Mouse (Mus musculus): ENCODE results near the gene Asb6.

Gene Asb6

DNA sequence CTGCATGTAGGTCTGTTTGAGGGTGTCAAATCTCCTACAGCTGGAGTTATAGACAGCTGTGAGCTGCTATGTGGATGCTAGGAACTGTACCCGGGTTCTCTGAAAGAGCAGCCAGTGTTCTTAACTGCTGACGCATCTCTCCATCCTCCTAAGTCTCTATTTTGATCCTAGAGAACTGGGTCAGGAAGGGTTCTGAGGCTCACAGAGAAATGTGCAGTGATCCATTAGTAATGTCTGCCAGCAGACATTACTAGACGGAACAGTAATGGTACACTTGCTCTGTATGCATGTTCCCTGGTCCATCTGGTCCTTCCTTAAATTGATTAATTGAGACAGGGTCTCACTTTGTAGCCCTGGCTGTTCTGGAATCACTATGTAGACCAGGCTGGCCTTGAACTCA, 30.7 kb downstream of the Asb6 start:
- DNase-seq (ENCODE audit: inconsistent age in 2 of 2, low spot score in 1 of 2) = no peak

DNA sequence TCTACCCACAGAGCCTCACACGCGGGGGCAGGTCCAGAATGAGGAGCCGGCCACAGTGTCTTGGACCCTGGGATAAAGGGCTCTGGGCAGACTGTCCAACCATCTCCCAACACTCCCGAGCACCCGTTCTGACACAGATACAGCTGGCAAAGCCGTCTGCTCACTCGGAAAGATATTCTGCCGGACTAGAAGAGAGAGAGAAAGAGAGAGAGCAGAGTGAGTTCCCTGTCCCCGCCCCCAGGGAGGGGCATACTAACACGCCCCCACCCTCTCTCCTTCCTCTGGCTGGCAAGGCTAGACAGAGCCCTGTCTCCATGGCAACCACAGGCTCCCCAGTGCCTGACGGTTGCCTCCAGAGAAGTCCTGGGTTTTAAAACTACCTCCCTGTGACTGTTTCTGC, 33.8 kb downstream of the Asb6 start:
- peak; percentile 89 to 93 for DNase-seq (ENCODE audit: inconsistent age in 2 of 2, low spot score in 1 of 2)

DNA sequence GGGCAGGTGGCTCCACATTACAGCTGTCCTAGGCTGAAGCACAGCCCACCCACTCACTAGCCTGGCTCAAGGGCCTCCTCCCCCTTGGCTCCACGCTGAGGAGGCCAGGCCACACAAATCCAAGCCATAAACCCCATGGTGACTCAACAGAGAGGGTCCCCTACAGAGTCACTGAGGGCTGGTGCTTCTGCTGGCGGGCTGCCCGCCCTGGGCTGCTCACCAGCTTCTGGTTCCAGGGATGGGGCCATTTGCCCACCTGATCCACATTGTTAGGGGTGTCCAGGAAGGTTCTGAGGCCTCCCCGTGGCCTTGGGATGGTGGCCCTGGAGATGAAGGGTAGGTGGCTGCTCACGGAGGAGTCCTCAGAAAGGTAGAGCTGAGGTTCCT, 34.3 kb downstream of the Asb6 start:
- peak in 1 of 2 experiments; percentile 38 for DNase-seq (ENCODE audit: inconsistent age in 2 of 2, low spot score in 1 of 2)

DNA sequence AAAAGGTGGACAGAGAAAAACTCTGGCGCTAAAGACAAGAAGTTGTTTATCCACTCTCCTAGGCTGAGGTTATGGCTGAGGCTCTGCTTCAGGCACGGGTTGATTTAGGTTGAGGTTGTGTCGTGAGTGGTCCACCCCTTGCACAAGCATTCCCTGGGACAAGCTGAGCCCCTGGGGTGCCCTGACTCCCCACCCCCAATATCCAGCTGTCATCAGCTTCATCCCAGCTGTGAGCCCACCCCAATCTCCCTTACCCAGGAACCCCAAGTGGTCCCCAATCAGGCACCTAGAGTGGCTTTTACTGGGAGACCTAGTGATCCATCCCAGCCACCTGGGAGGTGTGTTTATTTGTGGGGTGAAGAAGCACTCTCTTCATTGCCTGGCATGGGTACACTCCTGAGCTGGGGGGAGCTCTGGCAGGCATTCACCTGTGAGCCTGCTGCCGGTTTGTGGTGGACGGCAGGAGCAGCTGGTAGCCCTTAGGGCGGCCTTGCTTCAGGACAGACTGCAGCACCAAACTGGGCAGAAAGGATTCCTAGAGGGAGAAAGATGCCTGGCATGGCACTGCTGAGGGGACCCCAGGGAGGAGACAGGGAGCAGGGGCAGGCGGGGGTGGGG, 34.8 kb downstream of the Asb6 start:
- DNase-seq (ENCODE audit: inconsistent age in 2 of 2, low spot score in 1 of 2) = no peak

DNA sequence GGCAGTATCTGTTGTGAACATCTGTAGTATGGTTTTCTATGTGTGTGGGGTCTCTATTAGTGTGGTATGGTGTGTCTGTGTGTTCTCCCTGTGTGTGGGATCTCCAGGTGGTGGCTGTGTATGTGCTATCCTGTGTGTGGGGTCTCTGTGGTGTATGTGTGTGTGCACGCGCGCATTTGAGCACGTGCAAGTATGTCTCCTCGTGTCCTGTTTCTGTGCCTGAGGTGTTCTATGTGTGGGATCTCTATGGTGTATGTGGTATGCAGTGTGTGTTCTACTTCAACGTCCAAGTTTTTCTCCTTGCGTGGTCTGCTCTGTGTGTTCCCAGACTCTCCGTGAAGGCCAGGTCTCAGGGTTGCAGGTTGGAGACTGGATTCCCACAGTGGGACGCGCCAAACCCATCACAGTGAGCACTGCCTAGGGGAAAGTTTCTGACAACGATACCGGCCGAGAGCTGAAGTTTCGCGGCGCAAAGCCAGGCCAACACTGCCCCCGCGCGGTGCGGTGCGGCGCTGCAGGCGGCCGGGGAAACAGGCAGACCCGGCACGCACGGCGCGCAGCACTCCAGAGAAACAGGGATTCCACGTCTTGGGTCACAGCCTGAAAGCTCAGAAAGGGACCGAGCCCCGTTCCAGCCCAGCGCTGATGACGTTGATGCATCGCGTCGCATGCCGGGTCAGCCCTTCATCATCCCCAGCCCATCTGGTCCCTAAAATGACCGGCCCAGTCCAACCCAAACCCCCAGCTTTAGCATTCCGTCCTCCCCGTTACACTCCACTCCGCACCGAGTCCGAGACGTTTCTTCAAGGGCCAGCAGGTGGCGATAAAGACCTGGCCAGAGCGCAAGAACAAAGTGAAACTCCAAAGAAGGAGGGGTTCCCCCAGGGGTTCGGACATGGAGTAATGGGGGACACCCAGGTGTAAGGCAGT, 35.7 kb downstream of the Asb6 start:
- peak; percentile 96 to 99 for DNase-seq (ENCODE audit: inconsistent age in 2 of 2, low spot score in 1 of 2)

DNA sequence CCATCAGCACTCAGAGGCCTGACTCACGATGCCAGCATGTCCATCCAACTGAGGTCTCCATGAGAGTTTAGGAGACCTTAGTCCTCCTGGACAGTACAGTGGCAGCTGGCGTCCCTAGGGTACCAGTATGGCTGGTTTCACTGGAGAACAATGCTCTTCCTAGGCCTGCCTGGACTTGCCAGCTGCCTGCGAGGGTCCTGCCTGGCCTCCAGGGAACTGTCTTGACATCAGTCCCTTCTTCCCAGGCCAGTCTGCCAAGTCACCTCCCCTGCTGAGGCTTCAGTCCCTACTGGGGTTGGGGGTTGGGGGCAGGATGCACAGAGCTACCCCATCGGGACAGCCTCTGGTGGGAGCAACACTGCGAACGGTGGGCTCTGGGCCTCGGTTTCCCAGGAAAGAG, 38.1 kb downstream of the Asb6 start:
- no peak for DNase-seq (ENCODE audit: inconsistent age in 2 of 2, low spot score in 1 of 2)

DNA sequence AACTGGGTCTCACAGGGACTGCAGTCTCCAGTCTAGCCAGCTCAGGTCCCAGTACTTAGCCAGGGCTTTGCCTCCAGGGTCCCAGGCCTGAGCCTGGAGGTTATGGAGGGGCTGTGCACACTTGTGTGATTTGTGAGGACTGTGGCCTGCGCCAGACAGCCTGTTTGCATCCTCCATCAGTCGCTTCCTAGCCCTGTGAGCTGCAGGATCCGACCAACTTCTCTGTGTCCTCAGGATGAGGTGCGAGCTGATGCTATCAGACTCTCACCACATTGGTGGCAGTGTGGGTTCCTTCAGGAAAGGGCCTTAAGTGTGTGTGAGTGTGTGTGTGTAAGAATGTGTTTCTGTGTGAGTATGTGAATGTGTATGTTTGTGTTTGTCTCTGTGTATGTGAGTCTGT, 42.7 kb downstream of the Asb6 start:
- no peak for DNase-seq (ENCODE audit: inconsistent age in 2 of 2, low spot score in 1 of 2)

DNA sequence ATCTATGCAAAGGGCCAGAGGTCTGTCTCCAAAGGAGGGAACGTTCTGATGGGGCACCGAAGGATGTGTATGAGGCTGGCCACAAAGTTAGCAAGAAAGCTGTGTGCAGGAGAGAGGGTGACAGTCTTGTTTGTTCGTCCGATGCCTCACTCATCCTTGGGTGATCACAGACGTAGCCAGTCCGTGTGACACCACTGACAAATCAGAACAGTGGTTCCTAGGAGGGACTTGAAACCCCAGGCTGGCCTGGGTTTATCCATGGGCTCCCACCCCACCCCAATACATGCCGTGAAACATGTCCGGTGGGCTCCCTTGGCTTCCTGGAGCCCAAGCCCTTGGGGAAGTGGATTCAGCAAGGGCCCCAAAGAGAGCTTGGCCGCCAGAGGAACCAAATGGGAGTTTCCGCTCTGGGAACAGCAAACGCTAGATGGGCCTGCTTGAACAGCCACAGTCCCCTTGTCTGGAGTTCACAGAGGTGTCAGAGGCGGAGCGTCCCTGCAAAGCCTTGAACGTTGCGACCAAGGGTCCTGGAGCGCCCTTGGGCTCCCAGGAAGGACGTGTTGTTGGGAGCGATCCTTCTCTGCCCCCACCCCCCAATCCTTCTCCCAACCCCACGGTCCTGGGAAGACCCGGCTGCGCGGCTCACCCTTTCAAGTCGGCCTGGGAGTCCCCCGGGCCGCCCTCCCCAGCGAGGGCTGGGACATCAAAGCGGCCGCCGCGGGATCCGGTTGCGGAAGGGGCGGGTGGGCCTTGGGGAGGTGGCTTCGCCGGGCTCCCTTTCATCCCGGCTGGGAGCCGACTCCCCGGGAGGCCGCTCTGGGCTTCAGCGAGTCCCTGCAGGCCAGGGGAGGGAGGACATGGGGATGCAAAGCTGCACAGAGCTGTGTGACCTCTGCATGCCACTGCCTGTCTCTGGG, 45.8 kb downstream of the Asb6 start:
- DNase-seq (ENCODE audit: inconsistent age in 2 of 2, low spot score in 1 of 2) = peak; percentile 86 to 93

DNA sequence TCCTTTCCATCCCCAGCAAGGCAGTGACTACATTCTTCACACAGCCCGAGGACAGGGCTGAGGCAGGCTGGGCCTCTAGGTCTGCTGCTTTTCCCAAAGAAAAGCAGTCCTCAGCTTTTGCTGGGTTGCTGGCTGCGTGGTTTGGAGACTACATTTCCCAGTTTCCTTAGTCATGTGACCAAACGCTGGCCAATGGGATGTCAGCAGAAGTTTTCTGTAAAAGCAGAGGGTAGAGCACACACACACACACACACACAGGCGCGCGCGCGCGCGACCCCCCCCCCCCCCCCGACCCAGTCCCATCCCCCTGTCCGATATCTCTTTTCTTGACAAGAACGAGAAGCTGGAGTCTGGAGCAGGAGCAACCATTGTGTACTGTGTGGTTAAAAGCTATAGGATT, 46.8 kb downstream of the Asb6 start:
- peak; percentile 78 to 90 for DNase-seq (ENCODE audit: inconsistent age in 2 of 2, low spot score in 1 of 2)

DNA sequence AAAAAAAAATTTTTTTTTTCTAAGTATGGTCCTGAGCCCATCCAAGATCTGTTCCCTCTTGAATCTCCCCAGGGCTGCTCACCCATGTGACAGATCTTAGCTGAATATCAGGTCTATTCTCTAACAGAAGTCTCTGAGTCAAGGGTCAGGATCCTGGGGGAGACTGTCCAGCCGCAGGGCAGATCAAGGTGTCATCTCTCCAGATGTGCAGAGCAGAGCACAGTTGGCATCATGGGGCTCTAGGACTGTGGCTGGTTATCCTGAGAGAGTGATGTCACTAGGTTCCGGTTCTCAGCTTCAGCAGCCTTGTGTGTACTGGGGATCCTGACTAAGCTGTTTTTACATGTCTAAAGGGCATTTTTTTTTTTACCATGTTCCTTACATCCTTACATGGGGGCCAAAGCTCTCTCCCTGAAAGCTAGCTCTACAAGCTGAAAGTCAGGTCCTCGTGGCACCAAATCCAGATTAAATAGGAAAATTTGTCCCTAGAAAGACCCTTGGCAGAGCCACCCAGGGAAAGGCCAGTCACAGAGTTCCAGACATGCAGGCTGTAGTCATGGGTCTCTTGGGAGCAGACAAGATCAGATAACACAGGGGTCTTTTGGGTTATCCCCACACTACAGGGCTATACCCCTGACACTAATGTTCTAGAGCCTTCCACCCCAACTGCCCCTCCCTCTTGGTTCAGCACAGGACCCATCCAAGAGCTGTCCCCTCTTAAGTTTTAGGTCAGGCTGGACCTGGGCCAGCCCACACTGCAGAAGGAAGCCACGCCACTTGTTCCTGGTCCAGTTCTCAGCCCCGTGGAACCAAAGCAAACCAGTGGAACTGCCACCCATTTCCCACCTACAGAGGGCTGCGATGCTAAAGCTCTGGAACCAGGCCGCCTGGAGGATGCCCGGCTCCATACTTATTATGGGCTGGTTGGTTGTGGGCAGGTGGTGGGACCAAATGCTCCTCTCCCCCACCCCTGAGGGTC, 47.5 kb downstream of the Asb6 start:
- DNase-seq (ENCODE audit: inconsistent age in 2 of 2, low spot score in 1 of 2) = no peak

DNA sequence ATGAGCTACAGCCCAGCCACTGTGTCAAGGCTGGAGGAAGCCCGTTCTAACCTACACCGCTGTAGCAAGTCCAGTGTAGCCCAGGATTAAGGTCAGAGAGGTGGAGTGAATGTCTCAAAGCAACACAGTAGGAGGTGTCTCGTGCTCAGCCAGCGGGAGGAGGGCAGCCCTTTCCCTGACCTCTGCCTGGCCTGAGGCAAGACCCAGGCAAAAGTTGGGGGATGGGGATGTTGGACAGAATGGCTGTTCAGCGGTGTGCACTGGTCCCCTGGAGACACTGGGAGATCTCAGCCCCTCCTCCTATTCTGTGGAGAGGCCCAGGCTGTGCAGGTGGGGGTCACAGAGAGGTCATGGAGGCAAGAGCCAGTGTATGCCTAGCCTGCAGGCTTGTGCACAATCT, 50.9 kb downstream of the Asb6 start:
- DNase-seq (ENCODE audit: inconsistent age in 2 of 2, low spot score in 1 of 2) = peak in 1 of 2 experiments; percentile 62

DNA sequence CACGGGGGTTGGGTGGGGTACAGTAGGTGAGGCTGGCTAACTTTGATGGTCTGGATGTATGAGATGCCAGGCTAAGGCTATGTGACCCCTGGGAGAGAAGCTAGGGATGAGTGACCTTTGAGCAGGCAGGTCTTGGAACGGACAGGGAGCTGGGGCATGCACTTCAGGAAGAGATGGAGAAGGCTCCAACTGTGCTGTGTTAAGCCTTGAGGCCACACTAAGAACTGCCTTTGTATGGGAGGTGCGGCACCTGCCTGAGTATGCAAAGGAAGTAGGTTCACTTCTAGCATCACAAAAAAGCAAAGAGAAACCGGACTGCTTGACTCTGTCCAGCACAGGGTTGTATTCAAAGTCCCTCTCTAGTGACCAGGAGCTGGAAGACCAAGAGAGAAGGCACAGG, 51.9 kb downstream of the Asb6 start:
- DNase-seq (ENCODE audit: inconsistent age in 2 of 2, low spot score in 1 of 2) = no peak

DNA sequence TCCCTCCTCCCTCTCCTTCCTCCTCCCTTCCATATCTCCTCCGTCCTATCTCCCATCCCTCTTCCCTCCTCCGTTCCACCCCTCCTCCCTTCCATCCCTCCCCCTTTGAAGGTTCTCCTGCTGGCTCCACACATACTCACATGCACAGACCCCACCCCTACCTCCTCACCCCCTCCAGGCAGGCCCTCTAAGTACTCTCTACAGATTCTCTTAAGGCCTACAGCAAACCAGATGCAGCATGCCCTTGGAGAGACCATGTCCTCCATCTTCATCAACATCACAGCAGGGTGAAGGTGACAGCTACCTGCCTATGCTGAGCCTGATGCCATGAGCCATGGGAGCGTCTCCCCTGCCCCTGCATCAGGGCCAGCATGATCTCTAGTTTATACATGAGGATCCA, 52.9 kb downstream of the Asb6 start:
- no peak for DNase-seq (ENCODE audit: inconsistent age in 2 of 2, low spot score in 1 of 2)

DNA sequence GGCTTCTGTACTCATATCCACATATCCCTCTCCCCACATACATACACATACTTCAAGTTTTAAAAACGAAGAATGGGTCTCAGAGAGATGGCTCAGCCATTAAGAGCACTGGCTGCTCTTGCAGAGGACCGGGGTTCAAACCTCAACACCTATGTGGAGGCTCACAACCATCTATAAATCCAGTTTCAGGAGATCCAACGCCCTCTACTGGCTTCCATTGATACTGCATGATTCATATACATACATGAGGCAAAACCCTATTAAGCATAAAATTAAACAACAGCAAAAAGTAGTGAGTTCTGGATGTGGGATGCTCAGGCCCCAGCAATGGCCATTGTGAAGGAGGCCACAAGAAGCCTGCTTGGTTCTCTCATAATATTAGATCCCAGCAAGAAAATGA, 54.2 kb downstream of the Asb6 start:
- no peak for DNase-seq (ENCODE audit: inconsistent age in 2 of 2, low spot score in 1 of 2)

DNA sequence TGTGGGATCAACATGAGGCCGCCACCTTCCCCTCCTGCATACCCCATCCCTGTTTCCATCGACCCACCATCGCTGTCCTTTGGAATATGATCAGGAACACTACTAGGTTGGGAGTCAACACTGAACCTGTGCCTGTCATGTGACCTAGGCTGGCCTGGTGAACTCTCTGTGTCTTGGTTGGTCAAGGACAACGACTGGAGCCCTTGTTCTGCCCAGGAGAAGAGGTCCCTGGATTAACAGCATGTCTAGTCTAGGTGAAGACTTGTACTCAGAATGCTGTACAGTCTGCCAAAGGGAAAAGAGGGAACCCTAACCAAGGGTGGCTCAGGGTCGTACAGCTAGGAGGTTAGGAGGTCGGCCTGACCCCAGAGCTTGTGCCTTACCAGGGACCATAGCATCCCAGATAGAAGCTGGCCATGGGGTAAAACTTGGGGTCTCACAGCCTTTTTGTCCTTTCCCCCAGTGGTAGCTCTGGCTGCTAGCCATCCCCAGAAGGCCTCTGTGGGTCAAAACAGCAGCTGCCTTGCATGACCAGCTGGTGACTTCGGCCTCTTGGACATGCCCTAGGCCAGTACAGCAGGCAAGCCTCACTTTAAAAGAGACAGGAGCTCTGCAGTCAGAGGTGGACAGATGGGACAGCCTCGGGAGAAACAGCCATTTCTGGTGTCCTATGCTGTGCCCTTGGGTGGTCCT, 56.7 kb downstream of the Asb6 start:
- DNase-seq (ENCODE audit: inconsistent age in 2 of 2, low spot score in 1 of 2) = peak in 1 of 2 experiments; percentile 44
